Mouse (Mus musculus): ENCODE measurements around the gene Ppif. TPM values are rescaled to one million over a fixed set of nuclear protein-coding genes. Genes with fewer than 3 reads are reported as not detected.

Ppif gene
- polyA plus RNA-seq, 1 experiment, result not detected

GRCm38 (mm10) chr14:25663649-25664309 is 30.2 kb upstream of the Ppif start:
- TF ChIP-seq POLR2A (IDR thresholded peaks at IDR 0.05; ENCODE audit: insufficient read depth, low read depth, low read length) (no peak), CTCF (IDR thresholded peaks at IDR 0.05; ENCODE audit: insufficient read depth, low read depth, low read length) (no peak)
- 78% methylated on average over 7 of the region's 7 CpGs for WGBS
- Histone ChIP-seq H3K4me3 (ENCODE audit: insufficient read depth, low read depth, low read length) (no peak overlapping the region), H3K27ac (ENCODE audit: insufficient read depth, low read depth, low read length) (no peak overlapping the region), H3K4me1 (ENCODE audit: control insufficient read depth, insufficient read depth, low read length) (peaks cover 17% of the 10 kb centered on the region)

- WGBS, result 73% methylated on average over 7 of the region's 7 CpGs
- H3K4me3 ChIP-seq (ENCODE audit: insufficient read depth, low read depth, low read length), result no peak overlapping the region
- H3K27ac ChIP-seq (ENCODE audit: insufficient read depth, low read depth, low read length), result no peak overlapping the region
- H3K4me1 ChIP-seq (ENCODE audit: control insufficient read depth, insufficient read depth, low read length), result peaks cover 17% of the 10 kb centered on the region
- TF ChIP-seq CTCF (IDR thresholded peaks at IDR 0.05; ENCODE audit: insufficient read depth, low read depth, low read length) (no peak), POLR2A (IDR thresholded peaks at IDR 0.05; ENCODE audit: insufficient read depth, low read depth, low read length) (no peak)
These were observed 29.7 kb upstream of the Ppif start for GRCm38 (mm10) chr14:25664310-25664695.

GRCm38 (mm10) chr14:25665314-25665970 is 28.5 kb upstream of the Ppif start:
- Histone ChIP-seq H3K4me1 (ENCODE audit: control insufficient read depth, insufficient read depth, low read length) (peaks cover 17% of the 10 kb centered on the region), H3K4me3 (ENCODE audit: insufficient read depth, low read depth, low read length) (no peak overlapping the region), H3K27ac (ENCODE audit: insufficient read depth, low read depth, low read length) (no peak overlapping the region)
- TF ChIP-seq CTCF (IDR thresholded peaks at IDR 0.05; ENCODE audit: insufficient read depth, low read depth, low read length) (no peak), POLR2A (IDR thresholded peaks at IDR 0.05; ENCODE audit: insufficient read depth, low read depth, low read length) (no peak)
- 68% methylated on average over 19 of the region's 19 CpGs for WGBS

- no peak for TF ChIP-seq POLR2A (IDR thresholded peaks at IDR 0.05; ENCODE audit: insufficient read depth, low read depth, low read length)
- no peak for TF ChIP-seq CTCF (IDR thresholded peaks at IDR 0.05; ENCODE audit: insufficient read depth, low read depth, low read length)
These were observed 27.1 kb upstream of the Ppif start for GRCm38 (mm10) chr14:25666668-25667376.

DNA sequence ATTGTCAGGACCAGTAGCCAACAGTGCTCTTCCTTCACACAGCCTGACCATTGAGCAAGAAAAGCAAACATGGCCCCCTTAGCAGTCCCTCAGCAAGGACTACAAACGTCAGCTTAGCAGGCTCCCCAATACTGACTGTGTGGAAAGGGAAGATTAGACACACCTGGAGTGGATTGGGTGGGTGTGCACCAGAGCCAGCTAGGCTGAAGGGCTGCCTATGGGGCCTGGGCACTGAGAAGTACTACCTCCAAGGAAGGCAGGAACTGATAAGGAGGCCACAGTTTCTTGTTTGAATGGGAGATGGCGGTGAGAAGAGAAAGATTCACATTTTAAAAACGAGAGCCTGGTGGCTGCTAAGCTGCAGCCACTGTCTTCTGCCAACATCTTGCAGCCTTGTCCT is 26.4 kb upstream of the Ppif start:
- 64% methylated on average over 3 of the region's 3 CpGs for WGBS

More at GRCm38 (mm10) chr14:25666668-25667376, 27.1 kb upstream of the Ppif start:
- peaks cover 14% of the 10 kb centered on the region for H3K4me1 ChIP-seq (ENCODE audit: control insufficient read depth, insufficient read depth, low read length)
- no peak overlapping the region for H3K4me3 ChIP-seq (ENCODE audit: insufficient read depth, low read depth, low read length)
- WGBS, result 95% methylated on average over 2 of the region's 2 CpGs
- no peak overlapping the region for H3K27ac ChIP-seq (ENCODE audit: insufficient read depth, low read depth, low read length)

GRCm38 (mm10) chr14:25679625-25680024 is 14.3 kb upstream of the Ppif start:
- Histone ChIP-seq H3K4me3 (ENCODE audit: insufficient read depth, low read depth, low read length) (no peak overlapping the region), H3K27ac (ENCODE audit: insufficient read depth, low read depth, low read length) (no peak overlapping the region), H3K4me1 (ENCODE audit: control insufficient read depth, insufficient read depth, low read length) (no peaks in the 10 kb centered on the region)
- TF ChIP-seq CTCF (IDR thresholded peaks at IDR 0.05; ENCODE audit: insufficient read depth, low read depth, low read length), result no peak
- WGBS, result 80% methylated on average over 7 of the region's 7 CpGs

More for the DNA sequence above, 26.4 kb upstream of the Ppif start:
- Histone ChIP-seq H3K27ac (ENCODE audit: insufficient read depth, low read depth, low read length) (no peak overlapping the region), H3K4me1 (ENCODE audit: control insufficient read depth, insufficient read depth, low read length) (peaks cover 14% of the 10 kb centered on the region), H3K4me3 (ENCODE audit: insufficient read depth, low read depth, low read length) (no peak overlapping the region)
- TF ChIP-seq CTCF (IDR thresholded peaks at IDR 0.05; ENCODE audit: insufficient read depth, low read depth, low read length), result no peak
- no peak for TF ChIP-seq POLR2A (IDR thresholded peaks at IDR 0.05; ENCODE audit: insufficient read depth, low read depth, low read length)

DNA sequence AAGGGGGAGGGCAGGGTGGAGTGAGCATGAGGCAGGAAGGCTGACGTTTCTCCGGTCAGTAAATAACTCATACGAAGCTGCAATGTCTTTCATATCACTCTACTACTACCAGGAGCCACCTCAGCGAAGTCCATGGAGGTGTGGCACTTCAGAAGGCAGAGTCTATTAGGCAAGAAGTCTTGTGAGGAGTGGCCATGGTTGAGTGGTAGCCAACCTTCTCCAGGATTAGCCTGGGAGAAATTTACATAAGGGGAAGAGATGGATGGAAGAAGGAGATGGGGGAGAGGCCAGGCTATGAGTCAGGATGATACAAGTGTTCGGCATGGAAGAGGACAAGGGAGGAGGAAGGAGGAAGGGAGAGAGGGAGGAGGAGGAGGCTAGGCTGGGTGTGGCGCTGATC is 11.9 kb upstream of the Ppif start:
- WGBS, result 80% methylated on average over 6 of the region's 6 CpGs
- no peak for TF ChIP-seq POLR2A (IDR thresholded peaks at IDR 0.05; ENCODE audit: insufficient read depth, low read depth, low read length)

GRCm38 (mm10) chr14:25686216-25686945 is 7.6 kb upstream of the Ppif start:
- no peak overlapping the region for H3K4me3 ChIP-seq (ENCODE audit: insufficient read depth, low read depth, low read length)
- 80% methylated on average over 7 of the region's 7 CpGs for WGBS
- no peaks in the 10 kb centered on the region for H3K4me1 ChIP-seq (ENCODE audit: control insufficient read depth, insufficient read depth, low read length)
- no peak overlapping the region for H3K27ac ChIP-seq (ENCODE audit: insufficient read depth, low read depth, low read length)
- TF ChIP-seq CTCF (IDR thresholded peaks at IDR 0.05; ENCODE audit: insufficient read depth, low read depth, low read length), result no peak
- no peak for TF ChIP-seq POLR2A (IDR thresholded peaks at IDR 0.05; ENCODE audit: insufficient read depth, low read depth, low read length)

More for the DNA sequence above, 11.9 kb upstream of the Ppif start:
- H3K4me3 ChIP-seq (ENCODE audit: insufficient read depth, low read depth, low read length), result no peak overlapping the region
- H3K4me1 ChIP-seq (ENCODE audit: control insufficient read depth, insufficient read depth, low read length), result no peaks in the 10 kb centered on the region
- no peak overlapping the region for H3K27ac ChIP-seq (ENCODE audit: insufficient read depth, low read depth, low read length)
